Mouse (Mus musculus) yolk sac, embryonic 10.5 days (tissue): ENCODE data around the gene Ralgapa2.

Experiments used
- DNase-seq: peaks from one replicate; pipeline ENCODE4 v3.0.0-alpha.2; 2017; ENCODE audit warnings: low spot score

Gene Ralgapa2

DNA sequence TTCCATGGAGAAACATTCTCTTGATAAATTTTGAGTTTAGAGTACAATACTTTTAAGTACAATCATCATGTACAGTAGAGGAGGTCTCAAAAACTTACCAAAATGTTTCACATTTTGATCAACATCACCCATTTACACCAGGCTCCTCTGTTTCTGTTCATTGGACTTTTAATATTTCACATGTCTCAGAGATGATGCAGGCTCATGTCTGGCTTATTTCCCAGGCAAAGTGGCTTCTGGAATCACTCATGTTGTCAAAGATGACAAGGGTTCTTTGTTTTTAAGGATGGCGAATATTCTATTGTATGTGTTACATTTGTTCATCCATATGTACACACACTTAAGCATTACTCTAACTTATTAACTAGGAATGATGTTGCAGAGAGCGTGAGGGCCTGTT, 152.5 kb downstream of the Ralgapa2 start:
- DNase-seq, result no peak

DNA sequence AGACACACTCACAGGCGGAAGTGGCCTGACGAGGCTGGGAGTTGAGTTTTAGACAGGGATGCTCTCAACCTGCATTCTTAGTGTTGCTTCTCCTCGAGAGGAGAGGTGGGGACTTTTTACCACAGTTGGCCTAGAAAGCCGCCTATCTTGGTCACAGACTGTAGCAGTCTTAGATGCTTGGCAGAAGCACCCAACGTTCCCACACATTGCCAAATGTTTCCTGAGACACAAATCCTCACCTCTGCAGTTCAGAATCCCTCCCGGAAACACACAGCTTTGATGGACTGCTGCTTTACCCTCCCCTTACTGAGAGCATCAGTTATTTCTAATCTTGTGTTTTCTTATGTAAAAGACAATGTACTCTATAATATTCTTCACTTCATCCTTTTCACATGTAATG, 155.6 kb downstream of the Ralgapa2 start:
- DNase-seq, result no peak

DNA sequence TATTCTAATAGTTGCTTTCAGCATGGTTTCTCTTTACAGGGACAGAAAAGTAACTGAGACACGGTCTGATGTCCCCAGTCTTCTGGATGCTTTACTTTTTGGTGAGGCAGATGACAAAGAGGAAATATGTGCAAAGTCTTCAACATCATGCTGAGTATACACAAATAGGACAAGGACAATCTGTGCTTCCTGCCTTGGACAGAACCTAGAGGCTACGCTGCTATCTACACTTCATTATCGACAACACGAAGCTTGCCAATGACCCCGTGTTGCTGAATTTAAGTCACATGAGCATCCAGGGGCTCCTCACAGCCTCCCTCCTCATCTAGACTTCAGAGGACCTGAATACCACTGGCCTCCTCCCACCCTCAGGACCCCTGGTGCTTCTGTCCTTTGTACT, 161.9 kb downstream of the Ralgapa2 start:
- no peak for DNase-seq

DNA sequence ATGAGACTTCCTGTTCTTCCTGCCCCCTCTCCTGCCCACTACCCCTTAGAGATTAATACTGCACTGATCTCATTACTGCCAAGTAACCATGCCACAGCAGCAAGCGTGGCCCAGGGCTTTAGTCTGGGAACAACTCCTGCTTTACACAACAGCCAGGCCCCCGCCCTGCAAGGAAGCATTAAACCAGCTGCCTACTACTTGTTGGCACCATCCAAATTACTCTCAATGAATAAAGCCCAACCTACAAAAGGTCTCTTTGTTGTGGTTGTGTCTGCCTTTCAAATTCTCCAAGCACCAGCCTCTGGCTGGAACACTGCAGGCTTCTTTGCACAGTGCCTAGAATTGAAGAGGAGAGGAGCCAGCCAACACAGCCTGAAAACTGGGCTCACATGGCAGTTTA, 164.2 kb downstream of the Ralgapa2 start:
- DNase-seq, result no peak

DNA sequence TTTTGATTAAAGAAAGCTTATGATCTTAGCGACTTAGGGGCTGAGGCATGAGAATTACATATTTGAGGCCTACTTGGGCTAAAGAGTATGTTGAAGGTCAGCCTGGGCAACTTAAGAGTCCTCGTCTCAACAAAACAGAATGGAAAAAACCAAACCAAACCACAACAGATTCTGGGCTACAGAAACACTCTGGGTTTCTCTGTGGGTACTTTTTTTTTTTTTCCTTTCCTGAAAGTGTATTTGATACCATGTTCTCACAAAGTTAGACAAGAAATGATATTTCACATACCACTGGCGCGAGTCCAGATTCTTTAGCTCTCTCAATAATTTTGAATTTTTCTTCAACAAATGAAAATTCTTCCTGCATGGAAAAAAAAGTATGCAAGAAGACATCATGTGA, 172.1 kb downstream of the Ralgapa2 start:
- no peak for DNase-seq

DNA sequence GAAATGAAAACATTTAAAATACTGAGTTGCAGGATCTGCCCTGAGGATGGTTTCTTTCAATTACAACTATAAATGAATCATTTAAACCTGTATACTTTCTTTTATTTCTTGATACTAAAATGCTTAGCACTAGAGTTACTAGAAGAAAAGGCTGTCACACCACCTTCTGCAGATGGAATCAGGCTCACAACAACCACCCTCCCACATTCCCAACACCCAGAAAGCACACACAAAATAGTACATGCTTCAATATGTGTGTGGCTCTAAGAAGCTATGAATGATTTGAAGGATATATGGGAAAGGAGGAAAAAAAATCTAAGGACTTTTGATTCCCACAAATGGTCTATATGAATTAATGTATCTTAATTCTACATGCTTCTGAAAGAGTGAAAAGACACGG, 174.6 kb downstream of the Ralgapa2 start:
- DNase-seq, result no peak

DNA sequence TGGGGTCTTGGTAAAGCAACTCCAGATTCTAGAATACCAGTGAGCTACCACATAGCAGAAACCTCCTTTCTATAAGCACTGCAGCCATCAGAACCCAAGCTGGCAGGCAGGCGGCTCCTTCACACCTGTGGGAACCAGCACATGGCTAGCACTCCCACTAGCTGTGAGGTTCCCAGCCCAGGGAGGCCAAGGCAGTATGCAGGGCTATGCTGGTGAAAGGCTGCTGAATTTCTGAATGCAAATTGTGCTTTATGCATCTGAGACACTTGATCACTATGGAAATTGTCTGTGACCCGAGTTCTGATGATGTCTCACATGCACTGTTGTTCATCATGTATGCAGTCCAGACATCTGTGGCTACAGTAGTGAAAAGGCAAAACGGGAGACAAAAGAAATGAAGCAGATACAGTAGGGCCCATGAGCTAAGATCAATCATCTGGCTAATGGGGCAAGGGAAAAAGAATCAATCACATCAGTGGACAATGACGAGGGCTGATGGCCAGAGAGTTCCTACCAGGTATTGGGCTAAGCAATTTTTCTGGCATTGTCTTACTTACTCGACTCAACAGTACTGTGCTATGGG, 180.2 kb downstream of the Ralgapa2 start:
- no peak for DNase-seq

DNA sequence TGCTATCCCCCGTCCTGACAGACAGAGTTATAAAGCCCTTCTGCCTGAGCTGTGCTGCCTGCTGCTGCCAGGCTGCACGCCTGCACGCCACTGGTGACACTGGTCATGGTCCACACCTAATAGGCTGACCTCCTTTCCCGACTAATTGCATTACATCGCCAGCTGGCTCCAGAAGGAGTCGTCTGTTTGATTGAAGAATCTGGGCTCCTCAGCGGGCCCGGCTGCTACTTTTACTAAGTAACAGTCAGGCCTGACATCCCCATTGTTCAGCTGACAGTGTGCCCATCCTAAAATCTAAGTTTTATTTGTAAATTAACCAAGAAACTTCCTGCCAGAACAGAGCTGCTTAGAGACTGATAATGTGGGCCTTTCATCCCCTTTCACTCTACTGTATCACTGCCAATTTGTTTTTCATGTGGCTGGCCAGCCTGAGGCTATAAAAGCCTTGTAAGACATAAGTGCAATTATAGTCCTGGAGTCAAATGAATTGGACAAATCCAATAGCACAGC, 181.3 kb downstream of the Ralgapa2 start:
- no peak for DNase-seq

DNA sequence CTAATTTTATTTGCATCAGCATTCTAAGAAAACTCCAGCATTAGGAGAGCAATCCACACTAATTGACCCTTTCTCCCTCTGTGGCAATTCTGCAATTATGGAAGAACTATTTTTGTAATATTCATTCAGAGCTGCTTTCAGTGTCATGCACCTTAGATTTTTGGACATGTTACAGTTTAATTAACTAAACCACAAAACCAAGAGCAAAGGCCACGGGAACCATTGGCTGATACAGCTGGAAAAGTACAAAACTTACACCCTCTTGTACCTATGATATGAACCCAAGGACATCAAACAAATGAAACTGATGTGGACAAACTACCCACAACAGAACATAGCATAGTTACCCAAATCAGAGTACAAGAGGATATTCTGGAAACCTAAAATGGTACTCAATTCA, 182.0 kb downstream of the Ralgapa2 start:
- DNase-seq, result no peak

DNA sequence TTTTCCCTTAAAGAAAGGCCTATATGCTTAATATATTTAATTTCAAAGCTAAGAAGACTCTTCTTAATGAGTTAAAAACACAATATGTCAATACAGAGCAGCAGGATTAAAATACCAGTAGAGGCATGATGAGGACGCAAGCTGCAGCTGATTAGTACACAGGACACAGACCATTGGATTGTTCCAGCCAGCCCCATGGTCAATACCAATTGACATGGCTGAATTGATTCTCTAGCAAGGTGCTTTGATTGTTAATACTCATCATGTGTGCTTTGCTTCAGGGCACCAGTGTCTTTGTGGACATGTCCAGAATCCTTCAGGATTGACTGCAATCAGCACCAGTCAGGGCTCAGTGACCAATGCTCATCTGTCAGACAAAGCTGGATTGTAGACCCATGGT, 185.5 kb downstream of the Ralgapa2 start:
- no peak for DNase-seq

DNA sequence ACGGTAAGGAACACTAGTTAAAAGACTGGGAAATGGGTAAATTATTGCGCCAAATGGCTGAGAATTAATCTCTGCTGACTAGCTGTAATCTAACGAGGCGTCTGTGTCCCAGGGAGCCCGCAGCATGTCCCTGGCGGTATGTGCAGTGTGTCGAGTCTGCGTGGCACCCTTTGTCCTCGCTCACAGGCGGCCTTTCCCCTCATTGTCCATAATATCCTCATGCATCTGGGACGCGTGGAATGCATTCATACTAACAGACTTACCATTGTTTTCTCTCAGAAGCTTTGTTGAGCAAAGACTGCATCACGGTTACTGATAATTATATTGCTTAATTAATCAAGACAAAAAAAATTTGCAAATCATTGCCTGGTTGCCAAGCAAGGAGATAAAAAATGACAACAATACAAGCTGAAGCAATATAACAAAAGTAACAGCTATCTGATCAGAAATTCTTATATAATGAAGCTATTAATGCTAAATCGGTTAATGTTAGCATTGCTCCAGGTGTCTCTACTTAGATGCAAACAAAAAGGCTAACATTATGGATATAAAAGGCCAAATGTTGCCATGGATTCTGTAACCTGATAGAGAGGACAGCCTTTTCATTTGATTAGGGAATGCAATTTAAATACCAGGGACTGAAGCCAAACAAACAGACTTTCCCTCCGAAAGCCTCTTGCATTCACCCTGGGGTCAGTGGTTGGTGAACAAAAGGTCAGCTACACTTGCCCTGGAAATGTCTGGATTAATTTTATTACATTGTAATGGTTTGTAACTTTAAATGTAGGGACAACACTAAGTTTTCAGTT, 187.0 kb downstream of the Ralgapa2 start:
- no peak for DNase-seq

DNA sequence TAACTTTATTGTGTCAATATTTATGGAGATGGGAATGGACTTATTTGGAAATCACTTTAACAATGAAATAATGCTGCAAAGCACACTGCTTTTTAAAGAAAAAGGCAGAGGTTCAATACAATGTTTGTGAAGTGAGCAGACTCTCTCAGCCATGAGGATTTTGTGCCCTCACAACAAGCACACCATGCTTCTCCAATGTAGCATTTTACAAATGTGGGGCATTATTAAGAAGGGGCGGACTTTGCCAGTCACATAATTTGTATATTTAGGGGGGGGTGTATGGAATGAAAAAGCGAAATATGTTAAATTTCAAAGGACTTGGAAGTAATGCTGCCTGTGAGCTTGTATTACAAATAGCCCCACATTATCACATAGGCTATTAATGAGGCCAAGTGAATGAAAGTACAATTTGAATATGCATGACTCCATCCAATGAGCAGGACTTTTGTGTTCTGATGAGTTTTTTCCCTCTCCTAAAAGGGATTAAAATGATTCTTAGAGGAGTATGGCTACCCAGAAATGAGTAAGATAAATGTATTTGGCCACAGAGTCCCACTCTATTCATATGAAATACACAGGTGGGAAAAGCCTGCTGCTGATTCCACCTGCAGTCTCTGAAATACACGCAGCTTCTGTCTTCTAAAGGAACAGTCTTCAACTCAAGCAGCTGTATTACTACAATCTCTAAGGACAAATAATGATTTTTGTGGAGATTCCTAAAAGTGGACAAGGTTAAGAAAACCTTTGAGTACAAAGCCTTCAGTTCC, 187.8 kb downstream of the Ralgapa2 start:
- no peak for DNase-seq

DNA sequence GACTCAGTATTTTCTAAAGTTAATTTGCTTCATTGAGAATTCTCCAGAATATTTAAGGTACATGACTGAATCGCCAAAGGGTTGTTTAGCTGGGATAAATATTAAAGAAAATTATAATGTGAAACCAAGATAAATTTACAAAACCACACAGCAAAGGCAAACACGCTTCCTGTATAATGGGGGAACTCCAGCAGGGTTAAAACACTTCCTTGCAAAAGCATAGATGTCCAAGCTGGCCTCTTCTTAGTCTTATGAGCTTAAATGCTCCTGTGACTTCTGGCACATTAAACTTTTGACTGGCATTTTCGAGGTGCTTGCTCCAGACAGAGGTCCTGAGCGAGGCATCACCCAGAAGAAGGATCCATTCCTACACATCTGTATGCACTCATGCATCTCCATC, 188.6 kb downstream of the Ralgapa2 start:
- no peak for DNase-seq

DNA sequence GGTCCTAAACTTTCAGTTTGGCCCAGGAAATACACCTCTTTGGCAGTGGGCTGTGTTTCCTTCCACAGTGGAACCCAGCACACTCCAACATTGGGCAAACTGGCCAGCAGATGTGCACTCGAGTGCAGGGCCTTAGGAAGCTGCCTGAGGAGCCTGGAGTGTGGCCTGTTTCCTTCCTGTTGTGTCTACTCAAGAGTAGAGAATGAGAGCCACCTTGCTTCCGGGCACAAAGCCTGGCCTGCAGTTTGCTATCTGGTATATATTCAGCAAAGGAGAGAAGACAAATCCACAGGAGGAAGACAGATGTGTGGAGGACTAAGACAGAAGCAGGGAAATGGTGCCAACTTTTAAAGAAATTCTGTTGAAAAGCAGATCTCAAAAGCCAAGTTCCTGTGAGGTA, 189.4 kb downstream of the Ralgapa2 start:
- no peak for DNase-seq

DNA sequence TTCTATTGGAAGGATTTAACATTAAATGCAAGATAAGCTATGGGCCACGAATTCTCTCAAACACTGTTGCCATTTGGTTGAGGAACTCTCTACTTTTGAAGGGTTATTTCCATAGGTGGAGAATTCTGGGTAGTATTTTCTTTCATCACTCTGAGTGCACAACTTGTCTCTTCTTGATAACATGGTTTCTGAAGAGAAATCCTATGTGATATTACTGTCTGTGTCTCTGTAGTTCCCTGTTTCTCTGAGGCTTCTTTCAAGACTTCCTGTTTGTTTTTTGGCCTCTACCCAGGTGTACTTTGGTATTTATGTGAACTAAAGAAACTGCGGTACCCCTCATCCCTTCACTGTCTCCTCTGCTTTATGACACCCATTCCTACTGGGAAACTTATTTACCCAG, 190.1 kb downstream of the Ralgapa2 start:
- DNase-seq, result no peak

DNA sequence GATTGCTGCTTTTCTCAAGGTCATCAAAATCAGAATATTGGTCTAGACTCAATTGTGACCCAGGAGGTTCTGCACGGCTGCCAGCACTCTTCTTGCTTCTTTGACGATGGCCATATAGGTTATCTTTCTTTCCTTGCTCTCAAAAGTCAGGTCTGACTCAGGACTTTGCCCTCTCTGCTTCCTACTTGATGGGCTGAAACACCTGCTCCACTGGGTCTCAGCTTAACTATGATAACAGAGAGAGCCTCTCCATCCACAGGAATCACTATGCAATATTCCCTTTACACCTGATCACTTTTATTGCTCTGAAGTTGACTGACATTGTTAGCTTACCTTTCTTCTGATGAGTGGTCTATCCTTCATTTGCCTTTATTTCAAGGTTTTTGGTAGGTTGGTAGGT, 191.5 kb downstream of the Ralgapa2 start:
- no peak for DNase-seq

DNA sequence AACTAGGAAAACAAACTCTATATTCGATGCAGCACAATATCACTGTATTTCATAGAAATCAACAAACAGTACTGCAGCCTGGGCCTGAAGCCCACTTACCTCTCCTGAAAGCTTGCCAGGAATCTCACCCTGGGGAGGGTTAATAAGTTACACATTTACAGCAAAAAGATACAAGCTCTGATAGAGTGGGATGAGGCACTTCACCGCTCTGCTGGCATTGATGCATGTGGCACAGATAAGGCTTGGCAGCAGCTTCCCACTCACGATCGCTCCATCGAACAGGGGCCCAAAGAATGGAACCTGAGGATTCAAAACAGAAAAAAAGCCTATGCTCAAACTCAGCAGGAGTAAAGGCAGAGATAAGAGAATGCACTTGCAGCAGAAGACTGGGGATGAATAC, 197.4 kb downstream of the Ralgapa2 start:
- peak; percentile 30 for DNase-seq

DNA sequence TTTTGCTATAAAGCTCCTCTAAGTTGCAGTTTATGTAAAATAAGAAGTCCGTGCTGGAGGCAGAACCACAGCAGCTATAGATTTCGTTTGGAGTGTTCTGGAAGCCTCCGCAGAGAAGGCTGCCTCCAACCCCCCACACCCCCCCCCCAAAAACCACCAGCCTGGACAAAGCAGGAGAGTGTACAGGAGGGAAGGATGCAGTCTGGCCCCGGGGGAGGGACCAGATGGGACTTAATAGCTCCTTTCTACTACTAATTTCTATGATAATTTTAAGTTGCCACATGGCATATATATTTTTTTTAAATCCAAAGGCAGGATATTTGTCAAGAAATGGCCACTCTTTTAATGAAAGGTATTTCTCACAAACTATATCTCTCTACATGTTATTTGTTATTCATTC, 198.3 kb downstream of the Ralgapa2 start:
- DNase-seq, result no peak

DNA sequence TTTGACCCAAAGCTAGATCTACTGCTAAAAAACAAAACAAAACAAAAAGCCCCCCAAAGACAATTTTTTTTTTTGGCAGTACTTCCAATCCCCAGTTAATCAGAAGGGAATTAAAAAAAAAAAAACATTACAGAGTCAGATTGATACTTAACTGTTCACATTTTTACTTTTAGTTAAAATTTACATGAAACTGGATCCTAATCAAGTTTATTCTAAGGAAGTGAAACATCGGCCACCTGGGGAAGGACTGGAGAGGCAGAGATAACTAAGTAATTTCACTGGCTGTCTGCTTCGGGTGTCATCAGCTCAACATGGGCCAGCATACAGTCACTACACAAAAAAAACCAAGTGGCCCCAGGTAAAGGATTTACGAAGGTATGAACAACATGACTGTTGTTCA, 201.4 kb downstream of the Ralgapa2 start:
- no peak for DNase-seq

DNA sequence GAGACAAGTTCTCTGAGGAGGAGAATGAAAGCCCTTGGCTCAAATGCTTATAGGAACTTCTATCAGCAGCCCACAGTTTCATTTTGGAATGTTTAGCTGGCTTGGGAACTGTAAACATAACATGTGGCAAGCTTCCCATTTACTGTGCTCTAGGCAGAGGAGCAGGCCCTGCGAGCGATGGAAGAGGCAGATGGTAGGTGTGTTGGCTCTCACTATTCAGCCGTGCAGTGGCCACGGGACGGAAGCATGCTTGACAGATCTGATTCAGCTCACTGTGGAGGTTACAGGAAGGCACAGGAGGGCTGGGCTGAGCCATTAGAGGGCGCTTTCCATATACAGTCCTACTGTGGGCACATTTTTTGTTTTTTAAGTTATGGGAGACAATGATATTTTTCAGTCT, 201.9 kb downstream of the Ralgapa2 start:
- no peak for DNase-seq

DNA sequence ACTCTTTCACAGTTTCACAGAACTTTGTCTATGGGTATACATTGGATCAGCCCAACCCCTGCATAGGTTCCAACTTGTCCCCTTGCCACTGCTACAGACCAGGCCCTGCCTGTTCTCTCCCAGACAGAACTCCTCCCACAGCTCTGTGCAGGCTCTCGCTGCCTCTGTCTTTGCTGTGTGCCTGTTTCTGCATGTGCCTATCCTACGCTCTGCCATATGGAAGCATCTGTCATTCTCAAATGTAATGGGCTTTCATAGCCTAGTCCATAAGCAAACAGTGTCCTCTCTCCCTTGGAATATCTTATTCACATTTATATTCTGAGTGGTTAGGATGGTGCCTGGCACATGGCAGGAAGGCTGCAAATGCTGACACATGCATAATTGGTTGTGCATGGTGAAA, 202.7 kb downstream of the Ralgapa2 start:
- no peak for DNase-seq

DNA sequence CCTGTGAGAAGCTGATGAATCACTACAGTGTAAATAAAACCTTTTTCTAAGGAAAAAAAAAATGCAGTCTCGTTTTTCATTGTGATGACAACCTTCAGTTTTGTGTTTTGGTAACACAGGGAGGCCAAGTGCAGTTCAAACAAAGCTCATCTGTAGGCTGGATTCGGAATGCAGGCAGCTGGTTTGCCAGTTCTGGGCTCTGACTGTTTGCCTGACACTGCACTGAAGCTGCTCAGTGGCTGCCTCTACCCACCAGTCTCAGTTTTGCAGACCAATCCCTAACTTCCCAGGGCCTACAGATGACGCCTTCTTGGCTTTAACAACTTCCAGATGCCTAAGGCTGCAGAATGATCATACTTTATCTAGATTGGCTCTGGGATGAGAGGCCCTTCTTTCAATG, 205.1 kb downstream of the Ralgapa2 start:
- DNase-seq, result peak; percentile 25

DNA sequence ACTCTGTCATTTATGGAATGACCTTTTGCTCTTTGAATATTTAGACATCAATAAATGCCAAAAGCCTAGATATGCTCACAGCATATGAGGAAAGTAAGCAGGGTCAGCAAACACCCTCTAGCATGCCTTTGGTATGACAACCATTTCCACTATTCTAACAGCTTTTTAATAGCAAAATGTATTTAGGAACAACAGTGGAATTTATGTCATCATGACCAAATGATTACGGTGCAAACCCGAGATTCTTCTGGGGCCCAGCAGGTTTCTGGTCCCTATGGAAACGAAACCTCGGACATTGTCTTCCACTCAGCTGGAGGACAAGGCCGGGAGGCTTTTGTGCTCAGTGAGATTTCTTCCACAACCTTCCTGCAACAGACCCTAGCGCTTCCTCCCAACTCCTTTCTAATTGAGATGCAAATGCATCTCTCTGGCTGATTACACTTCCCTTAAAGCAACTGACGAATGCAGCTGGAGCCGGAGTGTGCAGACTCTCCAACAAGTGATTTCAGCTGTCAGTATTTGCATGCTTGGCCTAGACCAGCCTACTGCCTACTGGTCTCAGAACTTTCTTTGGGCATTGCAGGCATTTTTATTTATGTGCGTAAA, 209.9 kb downstream of the Ralgapa2 start:
- no peak for DNase-seq
